9 mouse cellular contexts compared by ENCODE assay signal in the genomic region with DNA sequence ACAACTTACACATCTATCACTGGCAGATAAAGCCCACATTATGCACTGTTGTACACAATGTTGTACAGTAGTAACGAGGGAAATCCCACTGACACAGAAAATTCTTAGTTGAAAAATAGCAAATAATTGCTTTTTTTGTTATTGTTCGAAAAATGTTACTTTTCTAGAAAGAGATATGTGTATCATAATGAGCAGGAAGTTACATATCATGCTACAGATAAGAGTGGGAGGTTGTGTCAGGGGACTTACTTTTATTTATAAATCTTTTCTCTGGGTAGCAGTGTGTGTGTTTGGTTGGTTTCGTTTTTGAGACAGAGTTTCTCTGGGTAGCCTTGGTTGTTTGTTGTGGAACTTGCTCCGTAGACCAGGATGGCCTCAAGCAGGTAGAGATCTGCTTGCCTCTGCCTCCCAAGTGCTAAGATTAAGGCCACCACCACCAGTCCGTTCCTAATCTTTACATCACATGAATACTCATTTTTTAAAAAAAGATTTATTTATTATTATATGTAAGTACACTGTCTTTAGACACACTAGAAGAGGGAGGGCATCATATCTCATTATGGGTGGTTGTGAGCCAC. TPM values are rescaled to one million over a fixed set of nuclear protein-coding genes. Genes with fewer than 3 reads are reported as not detected.
DNase-seq lines count a peak whose midpoint lies in the region; ATAC-seq and TF ChIP-seq lines count a peak whose summit lies in the region.
"Had no signal": no experiment of that assay in that cellular context is flagged by ENCODE, and none has a peak within 500 bp of the region (broad histone marks: within the 10 kb centered on the region; RNA-seq: fewer than 3 reads in every experiment).

No protein-coding gene starts in this region.

- peak overlapping the region; percentile 65 for H3K9ac ChIP-seq in lung, embryonic 15.5 days

- peaks cover 24% of the 10 kb centered on the region for H3K36me3 ChIP-seq in lung, embryonic 15.5 days
- peaks cover 29% of the 10 kb centered on the region for H3K36me3 ChIP-seq in embryonic facial prominence, embryonic 10.5 days (replicated peaks)
- H3K36me3 ChIP-seq in limb, embryonic 10.5 days, result peaks cover 29% of the 10 kb centered on the region
- H3K36me3 ChIP-seq in small intestine, adult 2 months (ENCODE audit: control insufficient read depth, insufficient read depth, low read length), result peaks cover 21% of the 10 kb centered on the region

- no peak for DNase-seq in lung, adult 2 months
- DNase-seq in embryonic facial prominence, embryonic 10.5 days (ENCODE audit: low spot score), result no peak
- no peak for DNase-seq in limb, embryonic 10.5 days (ENCODE audit: low spot score)
- no peak for DNase-seq in embryo, embryonic 9.5 days (ENCODE audit: extremely low spot score)
- DNase-seq in layer of hippocampus, adult 11-12 months (ENCODE audit: low spot score), result no peak
- no peak for DNase-seq in frontal cortex, postnatal 36 days (ENCODE audit: low spot score in 2 of 2)
- DNase-seq: cerebellum, adult 11-12 months had no signal

- no peak for TF ChIP-seq CTCF in lung, adult 2 months (IDR thresholded peaks at IDR 0.05; ENCODE audit: insufficient read depth, low read length)
- TF ChIP-seq CTCF in small intestine, adult 2 months (IDR thresholded peaks at IDR 0.05; ENCODE audit: extremely low read depth, insufficient read length, insufficient replicate concordance, low read depth, low read length), result no peak

- no peak for ATAC-seq in lung, embryonic 15.5 days (ENCODE audit: borderline replicate concordance, extremely low read depth, low FRiP score, low TSS enrichment)

- TF ChIP-seq POLR2A in lung, adult 2 months (IDR thresholded peaks at IDR 0.05; ENCODE audit: borderline replicate concordance, extremely low read depth, low read depth, low read length), result no peak
- no peak for TF ChIP-seq POLR2A in small intestine, adult 2 months (IDR thresholded peaks at IDR 0.05; ENCODE audit: low read depth, low read length)

- WGBS in lung, embryonic 15.5 days, result 75% methylated on average over 5 of the region's 5 CpGs
- 69% methylated on average over 5 of the region's 5 CpGs for WGBS in lung, adult 2 months
- 90% methylated on average over 5 of the region's 5 CpGs for WGBS in embryonic facial prominence, embryonic 10.5 days
- 94% methylated on average over 5 of the region's 5 CpGs for WGBS in limb, embryonic 10.5 days
- 36% methylated on average over 5 of the region's 5 CpGs for WGBS in small intestine, adult 2 months

- H3K27ac ChIP-seq in lung, embryonic 15.5 days, result no peak overlapping the region; the same call in 1 of the 2 replicates
- peak overlapping the region; percentile 93 for H3K27ac ChIP-seq in embryonic facial prominence, embryonic 10.5 days (replicated peaks)
- H3K27ac ChIP-seq in limb, embryonic 10.5 days, result peak overlapping the region; percentile 91; the same call in 1 of the 2 replicates
- peak overlapping the region; percentile 83 for H3K27ac ChIP-seq in small intestine, adult 2 months (ENCODE audit: insufficient read depth, low read depth, low read length)

- peaks cover 21% of the 10 kb centered on the region for H3K4me1 ChIP-seq in lung, embryonic 15.5 days
- peaks cover 9% of the 10 kb centered on the region for H3K4me1 ChIP-seq in lung, adult 2 months (ENCODE audit: control insufficient read depth, insufficient read depth, low read length)
- H3K4me1 ChIP-seq in embryonic facial prominence, embryonic 10.5 days, result peaks cover 26% of the 10 kb centered on the region
- H3K4me1 ChIP-seq in limb, embryonic 10.5 days, result peaks cover 21% of the 10 kb centered on the region
- peaks cover 5% of the 10 kb centered on the region; the same call in 1 of the 2 replicates for H3K4me1 ChIP-seq in small intestine, adult 2 months (ENCODE audit: control insufficient read depth, insufficient read depth, insufficient read length, low read length)

- H3K4me3 ChIP-seq in lung, embryonic 15.5 days, result peak overlapping the region; percentile 78
- no peak overlapping the region for H3K4me3 ChIP-seq in lung, adult 2 months (replicated peaks; ENCODE audit: extremely low read depth, low read depth, low read length)
- peak overlapping the region; percentile 88 for H3K4me3 ChIP-seq in embryonic facial prominence, embryonic 10.5 days
- peak overlapping the region; percentile 77 for H3K4me3 ChIP-seq in limb, embryonic 10.5 days
- no peak overlapping the region for H3K4me3 ChIP-seq in small intestine, adult 2 months (ENCODE audit: low read depth, low read length)

- no peaks in the 10 kb centered on the region for H3K27me3 ChIP-seq in lung, embryonic 15.5 days
- H3K27me3 ChIP-seq in embryonic facial prominence, embryonic 10.5 days (replicated peaks; ENCODE audit: low read depth, poor library complexity, severe bottlenecking), result no peaks in the 10 kb centered on the region
- H3K27me3 ChIP-seq in limb, embryonic 10.5 days (ENCODE audit: low read depth, poor library complexity, severe bottlenecking), result no peaks in the 10 kb centered on the region
- no peaks in the 10 kb centered on the region for H3K27me3 ChIP-seq in small intestine, adult 2 months (ENCODE audit: control insufficient read depth, insufficient read depth, low read length)

- H3K9me3 ChIP-seq in lung, embryonic 15.5 days, result no peaks in the 10 kb centered on the region
- H3K9me3 ChIP-seq in embryonic facial prominence, embryonic 10.5 days, result no peaks in the 10 kb centered on the region
- H3K9me3 ChIP-seq in limb, embryonic 10.5 days (replicated peaks), result no peaks in the 10 kb centered on the region

- H3K4me2 ChIP-seq in lung, embryonic 15.5 days, result peak overlapping the region; percentile 52

RNA-seq across cellular contexts. Expression of a gene that starts 1.0 kb away (rescaled TPM):
- polyA plus RNA-seq in lung, embryonic 15.5 days (2015; fragmentation: Nextera tagmentation; extraction: Ambion mirVana), result 34.6 and 35.7 TPM in 2 replicates
- polyA plus RNA-seq in lung, adult 2 months (2012; rRNA removed), result 43.2 and 49.6 TPM in 2 replicates
- 43.8 and 46.7 TPM in 2 replicates for polyA plus RNA-seq in embryonic facial prominence, embryonic 10.5 days (2016; fragmentation: Nextera tagmentation; extraction: Ambion mirVana)
- 41.3 and 43.4 TPM in 2 replicates for polyA plus RNA-seq in limb, embryonic 10.5 days (2016; fragmentation: Nextera tagmentation; extraction: Ambion mirVana)
- polyA plus RNA-seq in small intestine, adult 2 months (2012; rRNA removed), result 34.3 and 38.3 TPM in 2 replicates

RNA-seq across cellular contexts. Expression of a gene that starts 16.8 kb away (rescaled TPM):
- 27.9 and 29.8 TPM in 2 replicates for polyA plus RNA-seq in lung, embryonic 15.5 days (2015; fragmentation: Nextera tagmentation; extraction: Ambion mirVana)
- 21.6 and 30.2 TPM in 2 replicates for polyA plus RNA-seq in lung, adult 2 months (2012; rRNA removed)
- 30.7 and 30.9 TPM in 2 replicates for polyA plus RNA-seq in embryonic facial prominence, embryonic 10.5 days (2016; fragmentation: Nextera tagmentation; extraction: Ambion mirVana)
- 29.3 and 32.2 TPM in 2 replicates for polyA plus RNA-seq in limb, embryonic 10.5 days (2016; fragmentation: Nextera tagmentation; extraction: Ambion mirVana)
- 12.4 and 22.3 TPM in 2 replicates for polyA plus RNA-seq in small intestine, adult 2 months (2012; rRNA removed)

RNA-seq across cellular contexts. Expression of a gene that starts 18.4 kb away (rescaled TPM):
- polyA plus RNA-seq in lung, embryonic 15.5 days (2015; fragmentation: Nextera tagmentation; extraction: Ambion mirVana), result 20.5 and 21.3 TPM in 2 replicates
- 20.7 and 29.8 TPM in 2 replicates for polyA plus RNA-seq in lung, adult 2 months (2012; rRNA removed)
- 13.4 and 16.1 TPM in 2 replicates for polyA plus RNA-seq in embryonic facial prominence, embryonic 10.5 days (2016; fragmentation: Nextera tagmentation; extraction: Ambion mirVana)
- polyA plus RNA-seq in limb, embryonic 10.5 days (2016; fragmentation: Nextera tagmentation; extraction: Ambion mirVana), result 8.4 and 9.7 TPM in 2 replicates
- polyA plus RNA-seq in small intestine, adult 2 months (2012; rRNA removed), result 27.1 and 54.9 TPM in 2 replicates

RNA-seq across cellular contexts. Expression of a gene that starts 28.7 kb away (rescaled TPM):
- polyA plus RNA-seq in lung, embryonic 15.5 days (2015; fragmentation: Nextera tagmentation; extraction: Ambion mirVana), result 1,635 and 1,709 TPM in 2 replicates
- 117 and 226 TPM in 2 replicates for polyA plus RNA-seq in lung, adult 2 months (2012; rRNA removed)
- polyA plus RNA-seq in embryonic facial prominence, embryonic 10.5 days (2016; fragmentation: Nextera tagmentation; extraction: Ambion mirVana), result 2,417 and 2,419 TPM in 2 replicates
- 2,001 and 2,302 TPM in 2 replicates for polyA plus RNA-seq in limb, embryonic 10.5 days (2016; fragmentation: Nextera tagmentation; extraction: Ambion mirVana)
- polyA plus RNA-seq in small intestine, adult 2 months (2012; rRNA removed), result 40.0 and 48.3 TPM in 2 replicates

RNA-seq across cellular contexts. Expression of a gene that starts 29.2 kb away (rescaled TPM):
- polyA plus RNA-seq in lung, embryonic 15.5 days (2015; fragmentation: Nextera tagmentation; extraction: Ambion mirVana), result 131 and 133 TPM in 2 replicates
- polyA plus RNA-seq in lung, adult 2 months (2012; rRNA removed), result 42.2 and 43.8 TPM in 2 replicates
- polyA plus RNA-seq in embryonic facial prominence, embryonic 10.5 days (2016; fragmentation: Nextera tagmentation; extraction: Ambion mirVana), result 178 and 179 TPM in 2 replicates
- polyA plus RNA-seq in limb, embryonic 10.5 days (2016; fragmentation: Nextera tagmentation; extraction: Ambion mirVana), result 158 and 166 TPM in 2 replicates
- polyA plus RNA-seq in small intestine, adult 2 months (2012; rRNA removed), result 20.0 and 36.5 TPM in 2 replicates

Comparison
In these comparisons a context has a peak if more than half of its experiments do, and no peak if none do; other contexts are left out.
1. H3K4me3 ChIP-seq: peak in lung, embryonic 15.5 days (single experiment), embryonic facial prominence, embryonic 10.5 days (single experiment) and limb, embryonic 10.5 days (single experiment); none in lung, adult 2 months (single experiment) and small intestine, adult 2 months (single experiment).